Mouse (Mus musculus) erythroblast, adult 5-6 weeks (primary cell): ENCODE results near the gene Lrpap1. TPM values are rescaled to one million over a fixed set of nuclear protein-coding genes. Genes with fewer than 3 reads are reported as not detected.

Source experiments
- ATAC-seq: replicated peaks from 2 replicates; pipeline ENCODE4 v1.8.0; 2016; ENCODE audit warnings: moderate number of reproducible peaks, mild to moderate bottlenecking, moderate TSS enrichment, inconsistent platforms; ENCODE audit not compliant: poor library complexity, low FRiP score, severe bottlenecking
- total RNA-seq, 2 experiments: library from RNA; stranded (forward) in 1 of 2; stranded (reverse) in 1 of 2; fragments of 150-400 nt in 1 of 2; fragments of 200-764, 138-1000 nt in 1 of 2; gene quantifications; 2 replicates each; pipeline versions ENCODE4 v1.2.3 to v1.2.4; 2015 to 2017; ENCODE audit warnings: low replicate concordance in 2 of 2

Gene Lrpap1
- total RNA-seq, 2 experiments from 2014 or later = 6.5 to 17.0 TPM

- no peak for ATAC-seq
Measured at GRCm38 (mm10) chr5:35069841-35070240, 35.7 kb downstream of the Lrpap1 start.

GRCm38 (mm10) chr5:35060098-35060497, 45.5 kb downstream of the Lrpap1 start:
- ATAC-seq = no peak

DNA sequence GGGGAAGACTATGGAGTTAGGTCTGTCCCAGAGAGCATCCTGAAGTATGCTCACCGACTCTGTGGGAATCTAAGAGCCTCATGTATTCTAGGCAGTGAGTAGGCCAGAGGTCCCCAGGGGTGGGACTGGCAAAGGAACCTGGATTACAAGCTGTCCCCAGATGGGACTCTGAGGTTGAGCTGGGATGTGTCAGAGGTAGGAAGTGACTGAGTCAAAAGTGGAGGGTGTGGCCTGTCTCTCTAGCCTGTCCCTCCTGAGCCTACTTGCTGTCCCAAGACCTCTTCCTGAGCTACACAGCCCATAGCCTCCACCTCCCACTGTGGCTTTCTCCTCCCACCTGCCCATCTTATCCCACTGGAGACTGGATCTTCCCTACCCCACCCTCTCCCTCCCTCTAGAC, 47.4 kb downstream of the Lrpap1 start:
- no peak for ATAC-seq

GRCm38 (mm10) chr5:35057582-35057981, 48.0 kb downstream of the Lrpap1 start:
- no peak for ATAC-seq

GRCm38 (mm10) chr5:35056604-35057432, 48.7 kb downstream of the Lrpap1 start, which contains the start of gene Dok7:
Gene Dok7 (plus strand): TSS chr5:35056766.
- ATAC-seq = no peak

GRCm38 (mm10) chr5:35055076-35055475, 50.5 kb downstream of the Lrpap1 start:
- ATAC-seq = no peak

DNA sequence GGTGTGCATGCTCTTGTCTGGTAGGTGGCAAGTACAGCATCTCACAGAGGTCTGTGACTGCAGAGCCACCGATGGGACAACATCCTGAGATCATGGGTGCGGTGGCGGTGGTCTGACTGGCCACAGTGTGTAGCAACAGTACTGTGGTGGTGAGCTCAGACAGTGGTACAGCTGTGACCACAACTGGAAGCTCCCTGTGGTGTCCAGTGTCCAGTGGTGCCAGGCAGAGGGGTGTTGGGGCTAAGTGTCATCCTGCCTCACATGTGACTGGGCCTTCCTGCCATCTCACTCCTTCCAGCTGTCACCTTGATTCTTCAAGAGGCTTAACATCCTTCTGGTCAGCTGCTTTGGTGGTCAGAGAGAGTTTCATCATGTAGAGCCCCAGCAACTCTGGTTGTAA, 50.9 kb downstream of the Lrpap1 start:
- no peak for ATAC-seq

DNA sequence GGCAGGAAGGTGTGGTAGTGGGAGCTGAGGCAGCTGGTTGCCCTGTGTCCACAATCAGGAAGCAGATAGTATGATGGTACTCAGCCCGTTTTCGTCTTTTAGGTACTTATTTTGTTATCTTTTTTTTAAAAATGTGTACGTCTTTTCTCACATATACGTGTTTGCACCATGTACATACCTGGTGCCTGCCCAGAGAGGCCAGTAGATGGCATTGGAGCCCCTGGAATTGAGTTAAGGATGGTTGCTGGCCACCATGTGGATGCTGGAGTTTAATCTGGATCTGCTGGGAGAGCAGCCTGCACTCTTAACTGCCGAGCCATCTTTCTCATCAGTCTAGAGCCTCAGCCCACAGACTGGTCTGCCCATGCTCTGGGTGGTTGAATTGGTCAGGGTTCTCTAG, 55.0 kb downstream of the Lrpap1 start:
- no peak for ATAC-seq

- peak; percentile 65 for ATAC-seq
Measured at GRCm38 (mm10) chr5:35043110-35043451, 62.5 kb downstream of the Lrpap1 start.

DNA sequence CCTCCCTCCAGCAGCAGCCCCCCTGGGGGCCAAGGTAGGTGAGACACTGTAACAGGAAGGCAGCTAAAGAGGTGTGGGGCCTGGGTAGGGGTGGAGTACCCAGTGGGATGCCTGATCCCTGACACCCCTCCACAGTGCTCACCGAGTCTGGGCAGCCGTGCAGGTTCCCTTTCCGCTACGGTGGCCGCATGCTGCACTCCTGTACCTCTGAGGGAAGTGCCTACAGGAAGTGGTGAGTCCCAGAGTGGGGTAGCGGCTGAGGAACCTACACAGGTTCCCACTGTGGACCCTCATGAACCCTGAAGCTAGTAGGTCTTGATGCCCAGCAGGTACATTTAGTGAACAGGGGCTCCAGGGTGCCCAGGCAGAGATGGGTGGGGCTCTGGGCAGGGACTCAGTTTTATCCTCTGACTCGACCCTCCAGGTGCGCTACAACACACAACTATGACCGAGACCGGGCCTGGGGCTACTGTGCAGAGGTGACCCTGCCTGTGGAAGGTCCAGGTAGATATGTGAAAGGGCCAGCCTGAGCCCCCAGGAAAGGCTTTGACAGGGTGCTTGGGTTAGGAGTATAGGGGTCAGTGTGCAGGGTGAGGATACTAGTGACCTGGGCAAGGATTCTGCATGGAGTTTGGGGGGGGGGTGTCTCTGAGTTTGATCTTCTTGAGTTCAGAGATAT, 63.0 kb downstream of the Lrpap1 start:
- peak; percentile 14 for ATAC-seq

Other genes starting within 250 kb of the Lrpap1 start
- not detected in 2 replicates for gene Msantd1, start 197.8 kb downstream of the Lrpap1 start, total RNA-seq (2015; ENCODE audit: low replicate concordance)
- 8.2 TPM in 1 of 2 replicates, not detected in the other for gene Msantd1, start 197.8 kb downstream of the Lrpap1 start, total RNA-seq (2017; ENCODE audit: low replicate concordance)
- 6.7 and 13.6 TPM in 2 replicates for gene Rgs12, start 156.3 kb downstream of the Lrpap1 start, total RNA-seq (2015; ENCODE audit: low replicate concordance)
- gene Rgs12, start 156.3 kb downstream of the Lrpap1 start, total RNA-seq (2017; ENCODE audit: low replicate concordance) = 23.3 and 25.0 TPM in 2 replicates
- gene Hgfac, start 64.3 kb downstream of the Lrpap1 start, total RNA-seq (2015; ENCODE audit: low replicate concordance) = not detected in 2 replicates
- gene Hgfac, start 64.3 kb downstream of the Lrpap1 start, total RNA-seq (2017; ENCODE audit: low replicate concordance) = not detected in 2 replicates
- not detected in 2 replicates for gene Dok7, start 49.0 kb downstream of the Lrpap1 start, total RNA-seq (2015; ENCODE audit: low replicate concordance)
- gene Dok7, start 49.0 kb downstream of the Lrpap1 start, total RNA-seq (2017; ENCODE audit: low replicate concordance) = not detected in 2 replicates
- not detected in 2 replicates for gene Adra2c, start 172.6 kb upstream of the Lrpap1 start, total RNA-seq (2015; ENCODE audit: low replicate concordance)
- not detected in 2 replicates for gene Adra2c, start 172.6 kb upstream of the Lrpap1 start, total RNA-seq (2017; ENCODE audit: low replicate concordance)